In the genomic region with DNA sequence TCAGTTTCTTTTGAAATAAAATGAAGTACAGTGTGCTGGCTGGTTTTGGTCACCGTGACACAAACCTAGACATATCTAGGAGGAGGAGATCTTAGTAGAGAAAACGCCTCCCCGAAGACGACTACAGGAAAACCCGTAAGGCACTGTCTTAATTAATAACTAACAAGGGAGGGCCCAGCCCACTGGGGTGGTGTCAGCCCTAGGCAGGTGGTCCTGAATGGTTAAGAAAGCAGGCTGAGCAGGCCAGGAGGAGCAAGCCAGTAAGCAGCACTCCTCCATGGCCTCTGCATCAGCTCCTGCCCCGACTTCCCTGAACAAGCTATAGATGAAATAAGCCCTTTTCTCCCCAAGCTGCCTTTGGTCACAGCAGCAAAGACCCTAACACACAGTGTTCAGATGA, we compare ENCODE assay signal across 13 mouse cellular contexts. TPM values are rescaled to one million over a fixed set of nuclear protein-coding genes. Genes with fewer than 3 reads are reported as not detected.
DNase-seq lines count a peak whose midpoint lies in the region; ATAC-seq lines count a peak whose summit lies in the region.
"Had no signal": no experiment of that assay in that cellular context is flagged by ENCODE, and none has a peak within 500 bp of the region (broad histone marks: within the 10 kb centered on the region; RNA-seq: fewer than 3 reads in every experiment).

No protein-coding gene starts in this region.

- no peak overlapping the region for H3K9ac ChIP-seq in hindbrain, embryonic 12.5 days
- H3K9ac ChIP-seq in forebrain, embryonic 11.5 days (ENCODE audit: low read length), result no peak overlapping the region
- peak overlapping the region; percentile 29; the same call in 1 of the 2 replicates for H3K9ac ChIP-seq in liver, embryonic 12.5 days
- H3K9ac ChIP-seq in midbrain, embryonic 15.5 days, result no peak overlapping the region
- H3K9ac ChIP-seq: limb, embryonic 13.5 days; stomach, embryonic 15.5 days had no signal

- no peak for ATAC-seq in hindbrain, embryonic 12.5 days (ENCODE audit: low FRiP score)
- ATAC-seq in forebrain, embryonic 11.5 days (replicated peaks; ENCODE audit: low FRiP score), result peak; percentile 46; the same call in 1 of the 2 replicates
- no peak for ATAC-seq in liver, embryonic 12.5 days
- 0 out of 2 replicates have a peak, but pooled peaks have one; percentile 24 for ATAC-seq in midbrain, embryonic 15.5 days (replicated peaks)
- ATAC-seq in megakaryocyte-erythroid progenitor cell, adult 5-6 weeks (replicated peaks; ENCODE audit: low FRiP score, low TSS enrichment, poor library complexity, severe bottlenecking), result no peak

- H3K36me3 ChIP-seq in hindbrain, embryonic 12.5 days, result peaks cover 45% of the 10 kb centered on the region
- H3K36me3 ChIP-seq in hindbrain, embryonic 10.5 days, result peaks cover 68% of the 10 kb centered on the region
- peaks cover 21% of the 10 kb centered on the region; the same call in 1 of the 2 replicates for H3K36me3 ChIP-seq in forebrain, embryonic 11.5 days (ENCODE audit: control insufficient read depth, insufficient read depth, low read length)
- H3K36me3 ChIP-seq in liver, embryonic 12.5 days, result peaks cover 68% of the 10 kb centered on the region
- H3K36me3 ChIP-seq in midbrain, embryonic 15.5 days (replicated peaks), result 0 out of 2 replicates have a peak, but pooled peaks cover 8% of the 10 kb centered on the region

- no peak for DNase-seq in hindbrain, embryonic 10.5 days (ENCODE audit: low spot score)
- DNase-seq in forebrain, embryonic 11.5 days (ENCODE audit: low spot score), result no peak
- no peak for DNase-seq in left cerebral cortex, postnatal 10 days (ENCODE audit: extremely low spot score in 1 of 2, low spot score in 2 of 2)
- no peak for DNase-seq in cerebellum, adult 8-10 months
- DNase-seq: cerebellum, postnatal 14 days; right cerebral cortex, postnatal 4 days; thymus, postnatal 36 days had no signal

- intact Hi-C loops in left cerebral cortex, postnatal 10 days (cut with DNase I), result no loop called here

- no peak overlapping the region for H3K4me2 ChIP-seq in hindbrain, embryonic 12.5 days (replicated peaks)
- H3K4me2 ChIP-seq in forebrain, embryonic 11.5 days (ENCODE audit: low read depth, low read length, severe bottlenecking), result no peak overlapping the region
- H3K4me2 ChIP-seq in liver, embryonic 12.5 days, result peak overlapping the region; percentile 59
- peak overlapping the region; percentile 50 for H3K4me2 ChIP-seq in midbrain, embryonic 15.5 days
- H3K4me2 ChIP-seq: stomach, embryonic 15.5 days had no signal

- H3K4me1 ChIP-seq in hindbrain, embryonic 12.5 days, result peaks cover 15% of the 10 kb centered on the region
- peaks cover 17% of the 10 kb centered on the region for H3K4me1 ChIP-seq in hindbrain, embryonic 10.5 days (replicated peaks)
- H3K4me1 ChIP-seq in forebrain, embryonic 11.5 days (replicated peaks; ENCODE audit: control insufficient read depth, insufficient read depth, low read length), result peaks cover 5% of the 10 kb centered on the region; the same call in 1 of the 2 replicates
- H3K4me1 ChIP-seq in liver, embryonic 12.5 days, result peaks cover 38% of the 10 kb centered on the region
- peaks cover 21% of the 10 kb centered on the region for H3K4me1 ChIP-seq in midbrain, embryonic 15.5 days
- H3K4me1 ChIP-seq: limb, embryonic 13.5 days; stomach, embryonic 15.5 days had no signal

- no peak overlapping the region for H3K4me3 ChIP-seq in hindbrain, embryonic 12.5 days
- no peak overlapping the region for H3K4me3 ChIP-seq in hindbrain, embryonic 10.5 days
- H3K4me3 ChIP-seq in forebrain, embryonic 11.5 days (ENCODE audit: low read depth, low read length), result no peak overlapping the region
- no peak overlapping the region for H3K4me3 ChIP-seq in liver, embryonic 12.5 days
- no peak overlapping the region for H3K4me3 ChIP-seq in midbrain, embryonic 15.5 days
- H3K4me3 ChIP-seq: limb, embryonic 13.5 days; stomach, embryonic 15.5 days had no signal

- peak overlapping the region; percentile 55; the same call in 1 of the 2 replicates for H3K27ac ChIP-seq in hindbrain, embryonic 12.5 days
- H3K27ac ChIP-seq in hindbrain, embryonic 10.5 days, result no peak overlapping the region
- no peak overlapping the region for H3K27ac ChIP-seq in forebrain, embryonic 11.5 days (ENCODE audit: low read depth, low read length)
- H3K27ac ChIP-seq in liver, embryonic 12.5 days, result peak overlapping the region; percentile 92
- peak overlapping the region; percentile 81 for H3K27ac ChIP-seq in midbrain, embryonic 15.5 days
- H3K27ac ChIP-seq: limb, embryonic 13.5 days; stomach, embryonic 15.5 days had no signal

- 77% methylated on average over 6 of the region's 6 CpGs for WGBS in hindbrain, embryonic 12.5 days
- 82% methylated on average over 6 of the region's 6 CpGs for WGBS in hindbrain, embryonic 10.5 days
- 71% methylated on average over 6 of the region's 6 CpGs for WGBS in forebrain, embryonic 11.5 days
- WGBS in liver, embryonic 12.5 days (ENCODE audit: insufficient replicate concordance), result 73% methylated on average over 6 of the region's 6 CpGs
- WGBS in midbrain, embryonic 15.5 days, result 48% methylated on average over 6 of the region's 6 CpGs

- no peaks in the 10 kb centered on the region for H3K27me3 ChIP-seq in hindbrain, embryonic 12.5 days
- H3K27me3 ChIP-seq in hindbrain, embryonic 10.5 days (ENCODE audit: insufficient read depth, poor library complexity, severe bottlenecking), result no peaks in the 10 kb centered on the region
- no peaks in the 10 kb centered on the region for H3K27me3 ChIP-seq in forebrain, embryonic 11.5 days (ENCODE audit: control insufficient read depth, insufficient read depth, low read length)
- no peaks in the 10 kb centered on the region for H3K27me3 ChIP-seq in liver, embryonic 12.5 days (replicated peaks)
- H3K27me3 ChIP-seq in midbrain, embryonic 15.5 days (replicated peaks), result no peaks in the 10 kb centered on the region
- H3K27me3 ChIP-seq: limb, embryonic 13.5 days; stomach, embryonic 15.5 days had no signal

- no peaks in the 10 kb centered on the region for H3K9me3 ChIP-seq in hindbrain, embryonic 12.5 days (replicated peaks)
- no peaks in the 10 kb centered on the region for H3K9me3 ChIP-seq in hindbrain, embryonic 10.5 days
- H3K9me3 ChIP-seq in forebrain, embryonic 11.5 days (ENCODE audit: control insufficient read depth, low read length), result no peaks in the 10 kb centered on the region
- peaks cover 15% of the 10 kb centered on the region for H3K9me3 ChIP-seq in liver, embryonic 12.5 days (replicated peaks)
- no peaks in the 10 kb centered on the region for H3K9me3 ChIP-seq in midbrain, embryonic 15.5 days
- H3K9me3 ChIP-seq: limb, embryonic 13.5 days; stomach, embryonic 15.5 days had no signal

RNA-seq across cellular contexts. Expression of gene Tbk1, which starts 16.8 kb away (rescaled TPM):
- 35.2 and 35.8 TPM in 2 replicates for polyA plus RNA-seq in hindbrain, embryonic 12.5 days (2016; fragmentation: Nextera tagmentation; extraction: Ambion mirVana)
- 29.7 and 30.6 TPM in 2 replicates for polyA plus RNA-seq in hindbrain, embryonic 10.5 days (2016; fragmentation: Nextera tagmentation; extraction: Ambion mirVana)
- 36.2 and 38.2 TPM in 2 replicates for polyA plus RNA-seq in forebrain, embryonic 11.5 days (2014; fragmentation: Nextera tagmentation; extraction: Ambion mirVana)
- polyA plus RNA-seq in liver, embryonic 12.5 days (2016; fragmentation: Nextera tagmentation; extraction: Ambion mirVana), result 24.8 and 25.8 TPM in 2 replicates
- 30.7 and 33.7 TPM in 2 replicates for polyA plus RNA-seq in midbrain, embryonic 15.5 days (2015; fragmentation: Nextera tagmentation; extraction: Ambion mirVana)
- 28.9 and 31.5 TPM in 2 replicates for total RNA-seq in megakaryocyte-erythroid progenitor cell, adult 5-6 weeks (2014; fragmentation: Nextera tagmentation)
- total RNA-seq in megakaryocyte-erythroid progenitor cell, adult 5-6 weeks (2017), result 31.3 and 47.5 TPM in 2 replicates
- 10 to 100 TPM; 38.2 to 41.2 TPM for total RNA-seq in left cerebral cortex, postnatal 10 days (2021)

RNA-seq across cellular contexts. Expression of gene Xpot, which starts 56.3 kb away (rescaled TPM):
- polyA plus RNA-seq in hindbrain, embryonic 12.5 days (2016; fragmentation: Nextera tagmentation; extraction: Ambion mirVana), result 50.6 and 54.4 TPM in 2 replicates
- 42.4 and 51.5 TPM in 2 replicates for polyA plus RNA-seq in hindbrain, embryonic 10.5 days (2016; fragmentation: Nextera tagmentation; extraction: Ambion mirVana)
- 59.9 and 72.1 TPM in 2 replicates for polyA plus RNA-seq in forebrain, embryonic 11.5 days (2014; fragmentation: Nextera tagmentation; extraction: Ambion mirVana)
- polyA plus RNA-seq in liver, embryonic 12.5 days (2016; fragmentation: Nextera tagmentation; extraction: Ambion mirVana), result 67.8 and 68.8 TPM in 2 replicates
- polyA plus RNA-seq in midbrain, embryonic 15.5 days (2015; fragmentation: Nextera tagmentation; extraction: Ambion mirVana), result 30.3 and 30.5 TPM in 2 replicates
- 84.1 and 92.3 TPM in 2 replicates for total RNA-seq in megakaryocyte-erythroid progenitor cell, adult 5-6 weeks (2014; fragmentation: Nextera tagmentation)
- 127 and 153 TPM in 2 replicates for total RNA-seq in megakaryocyte-erythroid progenitor cell, adult 5-6 weeks (2017)
- total RNA-seq in left cerebral cortex, postnatal 10 days (2021), result 10 to 100 TPM; 65.9 to 70.9 TPM

Comparison
In these comparisons a context has a peak if more than half of its experiments do, and no peak if none do; other contexts are left out.
1. H3K27ac ChIP-seq: peak in hindbrain, embryonic 12.5 days (single experiment), liver, embryonic 12.5 days (single experiment) and midbrain, embryonic 15.5 days (single experiment); none in hindbrain, embryonic 10.5 days (single experiment) and forebrain, embryonic 11.5 days (single experiment).
2. ATAC-seq: peak in forebrain, embryonic 11.5 days (single experiment) and midbrain, embryonic 15.5 days (single experiment); none in hindbrain, embryonic 12.5 days (single experiment), liver, embryonic 12.5 days (single experiment) and megakaryocyte-erythroid progenitor cell, adult 5-6 weeks (single experiment).
3. H3K4me2 ChIP-seq: peak in liver, embryonic 12.5 days (single experiment) and midbrain, embryonic 15.5 days (single experiment); none in hindbrain, embryonic 12.5 days (single experiment) and forebrain, embryonic 11.5 days (single experiment).